Mouse (Mus musculus) right cerebral cortex, postnatal 4 days (tissue): ENCODE results near the gene Atp6v0b.

Experiments
- DNase-seq: peaks from one replicate; pipeline ENCODE4 v3.0.0-alpha.2; 2022

Gene Atp6v0b

DNA sequence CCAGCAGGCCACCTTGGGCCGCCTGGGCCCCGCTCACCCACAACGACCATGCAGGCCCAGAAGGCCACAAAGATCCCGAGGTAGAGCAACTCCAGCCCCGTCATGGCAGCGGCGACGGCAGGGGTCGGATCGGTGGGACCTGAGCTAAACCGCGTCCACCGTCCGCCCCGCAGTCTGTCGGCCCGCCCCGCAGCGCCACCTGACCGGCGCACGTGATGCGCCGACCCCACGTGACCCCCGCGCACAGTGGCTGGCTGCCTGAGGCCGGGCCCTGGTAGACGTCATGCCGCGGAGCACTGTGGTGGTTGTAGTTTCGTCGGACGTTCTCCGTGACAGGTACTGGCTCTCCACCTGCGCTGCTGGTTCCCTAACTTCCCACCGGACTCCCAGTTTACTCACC, at the start of gene Atp6v0b:
TSS of gene Atp6v0b (minus strand) at position 201 of the 400 bp plus-strand sequence.
- DNase-seq: peak; percentile 96

DNA sequence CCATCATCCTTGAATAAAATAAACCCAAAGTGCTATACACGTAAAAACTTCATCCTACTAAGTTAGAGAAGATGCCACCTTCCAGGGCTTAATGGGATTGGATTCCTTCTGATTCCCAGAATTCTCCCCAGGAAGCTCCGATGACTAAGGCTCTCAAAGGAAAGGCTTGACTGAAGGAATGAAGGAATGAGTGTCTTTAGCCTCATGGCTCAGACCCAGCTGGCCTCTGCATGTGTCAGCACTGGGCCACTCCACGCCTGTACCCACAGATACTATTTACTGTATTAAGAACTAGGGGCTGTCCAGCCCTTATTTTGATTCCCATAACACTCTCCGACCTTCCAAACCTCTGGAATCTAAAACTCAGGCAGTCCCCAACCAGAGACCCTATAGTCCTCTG, 46.9 kb upstream of the Atp6v0b start:
- no peak for DNase-seq

DNA sequence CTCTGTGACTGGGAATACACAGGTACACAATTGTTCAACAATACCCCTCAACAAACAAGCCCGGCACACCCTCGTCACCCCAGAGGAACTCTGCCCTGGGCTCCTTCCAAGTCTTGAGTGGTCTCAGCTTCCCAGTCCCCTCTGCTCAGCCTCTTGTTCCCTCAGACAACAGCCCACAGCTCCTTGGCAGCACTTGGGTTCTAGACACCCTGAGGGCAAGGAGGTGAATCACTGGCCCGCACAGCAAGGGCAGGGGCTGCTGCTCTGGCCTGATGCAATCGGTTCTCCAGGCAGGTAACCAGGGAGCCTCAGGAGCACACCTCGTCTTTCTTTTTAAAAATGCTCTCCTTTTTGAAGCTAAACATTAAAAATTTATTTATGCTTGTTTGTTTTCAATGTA, 46.1 kb upstream of the Atp6v0b start:
- DNase-seq: no peak

DNA sequence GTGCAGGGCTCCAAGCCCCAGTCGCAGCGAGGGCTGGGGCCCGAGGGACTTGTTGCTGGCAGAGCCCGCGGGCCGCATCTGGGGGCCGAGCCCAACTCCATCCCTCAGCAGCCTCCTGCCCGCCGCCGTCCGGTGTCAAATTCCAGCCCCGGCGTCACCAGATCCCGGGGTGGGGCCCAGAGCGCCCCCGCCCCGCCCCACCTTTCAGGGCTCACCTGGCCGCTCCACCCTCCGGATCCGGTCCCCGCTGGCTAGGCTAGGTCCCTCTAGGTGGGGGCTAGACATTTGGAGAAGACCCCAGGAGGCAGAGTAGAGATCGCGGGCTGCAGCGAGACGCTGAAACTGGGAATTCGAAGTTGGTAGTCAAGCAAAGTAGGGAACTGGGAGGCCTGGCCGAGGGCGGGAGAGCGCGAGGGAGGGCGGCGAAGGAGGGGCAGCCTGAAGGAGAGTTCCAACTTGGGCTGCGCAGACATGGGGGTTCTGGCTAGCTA, 42.3 kb upstream of the Atp6v0b start, which contains the start of gene Artn:
TSS of gene Artn (minus strand) at position 373 of the 491 bp plus-strand sequence.
- DNase-seq: peak; percentile 18

DNA sequence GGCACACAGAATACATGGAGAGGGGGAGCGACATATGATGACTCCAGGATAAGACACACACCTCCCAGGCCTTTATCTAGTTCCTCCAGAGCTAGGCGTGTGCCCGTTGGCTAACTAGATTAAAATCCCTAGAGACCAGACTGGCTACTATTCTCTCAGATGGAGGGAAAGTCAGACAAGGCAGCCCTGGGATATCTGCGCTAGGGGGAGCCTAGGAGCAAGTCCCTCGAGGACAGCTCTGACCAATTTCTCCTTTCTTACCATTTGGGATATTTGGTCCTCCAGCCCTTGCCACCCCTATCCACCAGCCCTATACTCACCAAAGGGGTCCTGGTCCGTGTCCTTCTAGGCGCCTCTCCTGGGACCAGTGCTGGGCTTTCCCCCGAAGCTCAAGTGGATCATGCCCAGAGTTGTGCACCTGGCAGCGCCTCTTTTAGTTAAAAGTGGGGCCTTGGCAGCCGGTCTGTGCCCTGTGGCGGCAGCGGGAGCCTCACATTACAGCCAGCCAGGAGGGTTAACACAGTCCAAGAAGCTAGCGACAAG, 41.6 kb upstream of the Atp6v0b start:
- peak; percentile 55 for DNase-seq

DNA sequence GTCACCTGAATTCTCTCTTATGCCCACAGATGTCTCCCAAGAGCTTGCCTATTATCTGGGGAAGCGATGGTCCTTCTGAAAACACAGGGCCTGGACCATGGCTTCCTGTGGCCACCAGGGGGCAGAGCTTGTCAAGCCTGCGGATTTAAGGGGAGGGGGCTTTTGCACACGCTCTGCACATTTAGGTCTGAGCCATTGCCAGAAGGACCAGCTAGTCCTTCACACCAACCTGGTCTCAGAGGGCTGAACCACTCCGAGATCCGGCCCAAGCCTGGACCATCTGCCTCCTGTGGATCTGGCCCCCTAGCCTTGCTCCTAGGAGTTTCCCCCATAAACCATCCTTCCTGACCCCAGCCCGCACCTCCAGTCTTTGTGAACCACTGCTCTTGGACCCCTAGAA, 41.1 kb upstream of the Atp6v0b start:
- DNase-seq: peak; percentile 78

DNA sequence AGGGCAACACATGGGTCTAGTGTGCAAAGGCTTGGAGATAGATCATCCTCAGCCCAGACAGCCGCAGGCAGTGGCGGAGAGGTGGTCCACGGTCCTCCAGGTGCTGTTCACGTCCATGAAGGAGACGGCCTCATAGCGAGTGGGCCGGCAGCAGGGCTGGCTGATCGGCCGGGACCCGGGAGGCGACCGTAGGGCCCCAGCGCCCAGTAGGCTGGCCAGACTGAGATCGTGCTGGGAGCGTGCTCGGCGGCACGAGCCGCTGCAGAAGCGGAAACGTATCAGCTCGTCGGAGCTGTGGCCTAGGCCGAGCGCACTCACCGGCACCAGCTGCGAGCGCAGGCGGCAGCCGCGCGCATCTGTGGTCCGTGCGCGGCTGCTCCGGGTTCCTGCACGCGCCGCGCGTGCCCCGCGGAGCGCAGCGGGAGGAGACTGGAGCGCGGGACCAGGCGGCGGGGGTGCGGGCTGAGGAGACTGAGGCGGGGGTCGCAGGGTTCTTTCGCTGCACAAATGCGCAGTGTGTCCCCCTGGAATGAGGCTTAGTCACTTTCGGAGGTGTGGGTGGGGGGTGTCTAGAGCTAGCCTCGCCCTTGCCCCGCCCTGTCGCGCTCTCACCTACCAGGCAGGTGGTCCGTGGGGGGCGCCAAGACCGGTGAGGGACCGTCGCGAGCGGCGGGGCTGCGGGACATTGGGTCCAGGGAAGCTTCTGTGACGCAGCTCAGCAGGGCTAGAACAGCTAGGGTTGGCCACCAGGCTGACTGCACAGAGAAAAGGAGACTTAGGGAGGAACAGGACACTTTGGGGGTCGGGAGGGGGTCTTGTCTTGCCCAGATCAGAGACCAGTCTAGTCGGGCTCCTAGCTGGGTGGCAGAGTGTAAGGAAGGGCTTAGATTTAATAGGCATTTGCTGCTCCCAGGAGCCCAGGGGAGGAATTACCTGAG, 39.7 kb upstream of the Atp6v0b start:
- peak; percentile 67 for DNase-seq

DNA sequence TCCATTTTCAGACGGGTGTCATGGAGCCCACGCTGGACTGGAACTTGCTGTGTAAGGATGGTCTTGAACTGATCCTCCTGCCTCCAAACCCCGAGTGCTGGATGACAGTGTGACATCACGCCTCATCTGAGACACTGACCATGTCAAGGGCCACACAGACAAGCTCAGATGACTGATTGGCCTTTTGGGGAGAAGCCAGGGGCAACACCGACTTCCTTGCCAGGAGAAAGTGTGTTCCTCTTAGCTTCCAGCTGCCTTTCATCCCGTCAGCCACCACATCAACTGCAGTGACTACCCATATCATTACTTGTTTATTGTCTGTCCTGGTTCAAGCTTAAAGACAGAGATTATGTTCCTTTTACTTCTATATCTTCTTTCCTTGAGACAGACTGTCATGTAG, 37.8 kb upstream of the Atp6v0b start:
- DNase-seq: no peak

DNA sequence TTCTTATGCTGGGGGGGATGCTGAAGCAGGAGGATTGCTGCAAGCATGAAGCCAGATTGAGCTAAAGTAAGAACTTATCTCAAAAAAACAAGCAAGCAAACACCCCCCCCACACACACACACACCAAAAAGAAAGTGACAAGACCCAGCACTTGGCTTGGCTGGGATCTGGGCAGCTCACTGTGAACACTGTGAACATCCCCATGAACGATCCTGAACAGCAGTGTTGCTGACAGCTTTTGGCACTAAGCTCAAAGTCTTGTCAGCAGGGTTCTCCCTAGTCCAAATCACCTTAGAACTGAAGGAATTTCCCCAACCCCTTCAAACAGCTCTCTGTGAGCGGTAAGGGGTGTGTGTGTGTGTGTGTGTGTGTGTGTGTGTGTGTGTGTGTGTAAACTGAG, 36.3 kb upstream of the Atp6v0b start:
- DNase-seq: no peak

DNA sequence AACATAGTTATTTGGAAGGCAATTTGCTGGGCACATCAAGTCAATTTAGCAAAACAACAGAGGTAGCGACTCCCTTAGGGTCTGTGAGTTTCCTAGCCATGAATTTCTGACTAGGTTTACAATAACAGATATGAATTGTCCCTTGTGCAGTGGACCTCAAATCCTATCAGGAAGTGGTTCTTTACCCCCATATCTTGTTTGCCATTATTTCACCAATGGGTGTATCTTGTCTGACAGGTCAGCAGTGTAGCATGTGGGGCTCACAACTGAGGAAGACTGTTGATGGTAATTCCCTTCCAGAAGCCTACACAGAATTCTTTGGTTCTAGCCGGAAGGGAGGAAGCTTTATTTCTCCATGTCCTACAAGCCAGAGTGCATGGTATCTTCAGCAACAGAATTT, 34.2 kb upstream of the Atp6v0b start:
- DNase-seq: no peak

DNA sequence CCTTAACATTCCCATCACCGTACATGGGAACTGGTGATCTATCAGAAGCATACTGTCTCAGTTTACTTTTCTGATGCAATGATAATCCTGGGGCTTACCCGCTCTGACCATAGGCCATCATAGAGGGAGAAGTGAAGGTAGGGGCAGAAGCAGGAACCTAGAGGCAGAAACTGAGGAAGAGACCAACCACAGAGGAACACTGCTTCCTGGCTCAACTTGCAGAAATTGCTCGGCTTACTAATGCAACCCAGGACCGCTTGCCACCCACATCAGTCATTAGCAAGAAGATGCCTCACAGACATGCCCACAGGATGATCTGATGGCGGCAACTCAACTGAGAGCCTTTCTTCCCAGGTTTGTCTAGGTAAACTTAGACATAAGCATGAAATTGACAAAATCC, 31.6 kb upstream of the Atp6v0b start:
- no peak for DNase-seq

DNA sequence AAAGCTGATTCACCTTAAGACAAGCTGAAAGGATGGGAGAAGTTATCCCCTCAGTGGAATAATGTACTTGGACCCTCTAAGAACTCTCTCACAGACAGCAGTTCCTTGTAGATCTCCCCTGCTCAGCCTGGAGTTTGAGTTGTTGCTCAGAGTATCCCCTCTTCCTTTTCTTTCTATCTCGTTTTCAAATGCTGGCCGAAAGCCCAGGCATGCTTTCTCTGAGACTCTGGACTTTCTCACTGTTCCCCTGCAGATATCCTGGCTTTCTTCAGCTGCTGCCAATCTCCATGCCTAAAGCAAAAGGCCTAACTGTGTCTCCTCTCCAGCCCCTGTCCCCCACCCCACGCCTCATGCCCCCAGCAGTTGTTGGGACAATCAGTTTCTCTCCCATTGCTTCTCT, 31.1 kb upstream of the Atp6v0b start:
- DNase-seq: no peak

DNA sequence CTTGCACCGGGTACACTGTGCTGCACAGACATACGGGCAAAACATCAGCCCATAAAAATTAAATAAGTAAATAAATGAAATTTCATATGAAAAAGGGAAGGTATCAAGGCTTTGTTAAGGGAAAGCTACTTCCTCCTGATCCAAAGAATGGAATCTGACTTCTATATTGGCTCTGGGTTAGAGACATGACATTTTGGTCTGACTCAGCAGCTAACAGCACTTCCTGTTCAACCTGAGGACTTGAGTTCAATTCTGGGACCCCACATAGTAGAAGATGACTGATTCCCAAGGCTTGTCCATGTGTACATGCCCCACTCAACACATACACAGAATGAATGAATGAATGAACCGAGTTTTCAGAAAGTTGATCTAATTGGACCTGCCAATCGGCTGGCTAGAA, 30.7 kb upstream of the Atp6v0b start:
- no peak for DNase-seq

DNA sequence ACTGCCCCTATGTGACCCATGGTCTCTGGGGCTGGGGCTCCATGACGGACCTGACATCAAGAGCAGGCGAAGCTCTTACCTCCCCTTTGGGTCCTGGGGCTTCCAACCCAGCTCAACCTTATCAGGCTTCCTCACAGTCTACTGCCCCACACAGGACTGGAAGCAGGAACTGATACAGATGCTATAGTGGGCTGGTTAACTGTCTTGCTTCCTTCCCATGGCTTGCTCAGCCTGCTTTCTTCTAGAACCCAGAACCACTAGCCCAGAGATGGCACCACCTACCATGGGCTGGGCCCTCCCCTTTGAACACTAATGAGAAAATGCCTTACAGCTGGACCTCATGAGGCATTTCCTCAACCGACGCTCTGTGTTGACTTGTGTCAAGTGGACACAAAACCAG, 30.3 kb upstream of the Atp6v0b start:
- DNase-seq: no peak

DNA sequence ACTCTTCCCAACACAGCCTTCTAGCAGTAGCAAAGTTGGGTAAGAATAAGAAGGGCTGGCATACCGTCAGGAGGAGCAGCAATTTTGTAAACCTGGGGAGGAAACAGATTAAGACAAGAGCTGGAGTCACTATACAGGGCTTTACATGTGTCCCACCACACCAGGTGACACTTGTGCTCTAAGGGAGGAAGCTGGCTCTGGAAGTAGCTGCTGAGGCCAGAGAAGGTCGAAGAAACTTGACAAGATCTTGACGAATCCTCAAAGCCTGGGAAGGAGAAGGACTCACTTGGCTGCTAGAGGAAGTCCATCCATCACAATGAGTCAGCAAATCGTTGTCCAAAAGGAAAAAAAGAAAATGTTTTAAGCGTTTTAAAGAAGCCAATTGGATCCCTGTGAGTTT, 29.3 kb upstream of the Atp6v0b start:
- DNase-seq: no peak

DNA sequence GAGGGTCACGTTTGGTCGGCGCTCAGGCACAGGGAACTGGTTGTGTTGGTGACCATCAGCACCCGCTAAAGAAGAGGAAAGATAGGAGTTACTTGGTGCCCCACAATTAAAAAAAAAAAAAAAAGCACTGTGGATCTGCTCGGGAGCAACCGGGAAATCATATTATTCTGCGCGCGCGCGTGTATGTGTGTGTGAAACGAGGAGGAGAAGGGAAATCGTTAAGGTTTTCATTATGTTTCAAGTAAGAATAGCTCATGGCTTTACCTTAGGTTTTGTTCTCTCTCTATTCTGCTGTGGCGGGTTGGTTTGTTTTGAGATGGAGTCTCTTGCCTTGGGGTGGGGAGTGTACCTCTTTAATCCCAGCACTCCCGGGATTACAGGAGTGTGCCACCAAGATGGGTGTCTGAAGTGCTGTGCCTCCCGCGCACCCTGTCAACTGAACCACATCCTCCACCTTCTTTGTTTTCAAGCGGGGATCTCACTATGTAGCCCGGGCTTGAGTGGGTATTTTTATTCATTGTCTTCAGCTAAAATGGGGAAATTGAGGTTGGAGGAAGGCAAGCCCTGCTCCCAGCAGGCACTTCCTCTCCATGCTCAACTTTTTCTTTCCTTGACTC, 28.5 kb upstream of the Atp6v0b start:
- DNase-seq: no peak

DNA sequence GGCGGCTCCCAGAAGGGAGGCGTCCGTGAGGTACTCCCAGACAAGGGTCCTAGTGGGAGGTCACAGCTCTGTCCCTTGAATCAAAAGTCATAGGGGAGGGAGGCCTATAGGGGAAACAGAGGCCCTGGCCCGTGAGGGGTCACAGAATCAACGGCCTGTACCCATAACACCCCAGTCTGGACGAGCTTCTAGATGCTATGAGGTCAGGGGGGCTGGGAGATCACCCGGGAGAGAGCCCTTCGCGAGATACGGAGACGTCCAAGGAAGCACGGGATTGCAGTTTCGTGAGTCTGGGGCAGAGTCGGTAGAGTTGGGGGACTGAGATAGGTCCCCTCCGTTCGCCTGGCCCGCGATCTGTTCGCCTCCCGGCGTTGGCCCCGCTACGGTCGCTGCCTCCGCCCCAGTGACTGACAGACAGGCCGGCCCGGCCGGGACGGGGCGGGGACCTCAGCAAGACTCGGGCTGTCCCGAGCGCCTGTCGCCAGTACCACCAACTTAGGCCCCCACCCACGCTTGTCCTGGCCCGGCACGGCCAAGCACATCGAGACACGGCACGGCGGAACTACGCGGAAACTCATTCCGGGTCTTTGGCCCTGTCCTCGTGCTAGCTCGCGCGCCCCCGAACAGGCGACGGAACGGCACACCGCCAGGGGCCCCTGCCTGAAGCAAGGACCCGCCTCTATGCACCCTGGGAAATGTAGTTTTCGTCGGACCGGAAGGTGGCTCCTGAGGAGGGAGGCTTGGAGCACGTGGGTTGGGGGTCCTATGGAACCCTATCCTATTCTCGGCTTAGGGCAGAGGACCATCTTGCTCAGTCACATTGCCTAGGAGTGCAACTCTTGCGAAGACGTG, 27.7 kb upstream of the Atp6v0b start, which contains the start of gene Ipo13:
TSS of gene Ipo13 (minus strand) at position 409 of the 852 bp plus-strand sequence.
- DNase-seq: peak; percentile 88

DNA sequence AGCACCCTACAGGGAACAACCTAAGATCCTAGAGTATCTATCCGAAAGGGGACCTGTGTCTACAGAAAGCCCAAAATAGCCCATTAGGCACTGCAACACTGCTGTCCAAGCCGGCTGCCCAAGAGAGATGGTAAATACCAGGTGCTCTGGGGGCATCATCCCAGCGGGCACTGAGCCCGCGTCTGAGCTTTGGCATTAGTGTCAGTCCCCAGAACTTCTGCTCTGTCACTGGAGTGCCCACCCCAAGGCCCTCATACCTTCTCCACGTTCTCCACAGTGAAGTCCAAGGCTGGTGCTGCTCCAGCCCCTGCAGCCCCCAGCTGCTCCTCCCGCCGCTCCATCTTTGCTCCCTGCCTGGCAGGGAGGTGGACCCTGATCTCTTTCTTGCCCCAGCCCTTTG, 26.9 kb upstream of the Atp6v0b start:
- DNase-seq: no peak

DNA sequence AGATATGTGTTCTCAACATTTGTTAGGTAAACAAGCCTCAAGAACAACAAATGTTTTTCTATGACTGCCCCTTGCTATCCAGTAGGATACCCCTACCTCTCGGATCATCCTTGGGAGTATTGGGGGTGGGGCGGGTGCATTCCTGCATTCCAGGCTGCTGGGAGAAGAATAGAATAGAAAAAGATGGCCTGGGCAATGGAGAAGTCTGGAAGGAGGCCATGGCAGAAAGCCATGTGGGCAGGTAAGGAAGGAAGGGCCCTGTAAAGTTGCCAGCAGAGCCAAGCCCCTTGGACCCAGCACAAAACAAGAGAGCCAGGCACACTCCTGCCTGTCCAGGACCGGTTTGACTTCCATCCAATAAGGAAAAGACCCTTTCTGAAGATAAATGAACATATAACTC, 26.3 kb upstream of the Atp6v0b start:
- no peak for DNase-seq

DNA sequence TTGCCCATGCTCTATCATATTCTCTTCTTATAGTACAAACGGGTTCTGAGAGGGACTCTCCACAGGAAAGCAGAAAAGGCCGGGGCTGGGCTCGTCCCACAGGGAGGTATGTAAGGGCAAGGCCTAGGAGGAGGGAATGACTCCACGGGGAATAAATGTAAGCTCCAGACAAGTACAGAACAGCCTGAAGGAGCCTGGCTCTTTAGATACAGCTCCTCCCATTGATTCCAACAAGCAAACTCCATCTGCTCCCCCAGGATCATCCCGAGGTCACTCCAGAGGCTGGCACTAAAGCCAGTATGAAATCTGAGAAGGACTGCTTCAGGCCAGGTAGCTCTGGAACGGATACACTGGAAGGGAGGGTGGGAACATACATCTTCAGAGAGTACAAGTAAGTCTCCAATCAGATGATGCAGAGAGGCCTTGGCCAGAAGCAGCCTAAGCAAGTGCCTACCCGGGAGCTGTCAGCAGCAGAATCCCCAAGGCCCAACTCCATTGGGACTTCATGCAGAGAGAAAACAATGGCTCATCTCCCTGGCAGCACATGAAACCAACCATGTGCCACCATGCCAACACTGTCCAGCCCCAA, 25.6 kb upstream of the Atp6v0b start:
- no peak for DNase-seq

DNA sequence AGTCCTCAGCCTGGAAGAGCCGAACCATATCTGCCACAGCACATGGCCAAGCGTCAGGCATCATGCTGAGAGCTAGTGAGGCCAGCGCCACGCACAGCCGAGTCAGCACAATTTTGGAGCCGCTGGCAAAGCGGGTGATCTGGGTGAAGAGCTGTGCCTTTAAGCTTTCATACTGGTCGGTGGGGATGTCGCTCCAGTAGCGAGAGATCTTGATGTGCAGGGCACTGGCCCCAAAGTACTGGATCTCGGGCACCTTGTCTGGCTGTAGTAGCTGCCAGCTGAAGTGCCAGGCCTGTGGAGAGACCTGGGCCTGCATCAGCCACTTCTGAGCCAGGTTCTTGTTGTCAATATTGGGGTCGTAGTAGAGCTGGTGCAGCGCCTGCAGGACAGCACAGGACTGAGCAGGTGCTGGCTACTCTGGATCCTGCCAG, 25.0 kb upstream of the Atp6v0b start:
- DNase-seq: no peak

DNA sequence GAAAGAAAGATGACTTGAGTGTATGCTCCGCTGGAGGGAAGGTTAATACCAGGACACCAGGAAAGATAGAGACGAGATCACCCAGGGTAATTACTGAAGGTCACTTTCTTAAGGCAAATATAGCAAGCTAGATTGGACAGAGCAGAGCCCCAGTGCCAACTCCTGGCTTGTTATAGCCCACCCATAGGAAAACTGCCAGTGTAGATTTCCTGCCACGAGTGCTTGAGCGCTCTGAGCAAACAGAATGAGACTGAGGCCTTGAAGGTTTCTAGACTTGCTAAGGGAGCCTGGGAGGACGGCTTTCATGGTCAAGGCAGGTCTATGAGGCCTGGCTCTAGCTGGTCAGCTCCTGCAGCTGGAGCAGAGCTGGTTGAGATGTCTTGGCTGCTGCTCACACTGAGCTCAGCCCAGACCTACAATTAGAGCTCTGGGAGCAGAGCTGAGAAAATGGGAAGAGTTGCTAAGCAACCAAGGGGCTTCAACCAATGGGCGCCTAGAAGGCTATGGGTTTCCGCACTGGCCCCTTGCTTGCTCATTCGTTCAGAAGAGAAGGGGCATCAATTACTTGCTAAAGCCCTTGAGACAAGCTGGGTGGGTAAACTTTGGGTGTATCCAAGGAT, 21.8 kb upstream of the Atp6v0b start:
- DNase-seq: no peak
